Mouse (Mus musculus): ENCODE measurements at regions not wholly inside any gene's neighbourhood (a gene's known extent, or its start where the extent isn't known, plus 50 kb on each side); places are given as distances from the start of the nearest gene placed in this dataset.

DNA sequence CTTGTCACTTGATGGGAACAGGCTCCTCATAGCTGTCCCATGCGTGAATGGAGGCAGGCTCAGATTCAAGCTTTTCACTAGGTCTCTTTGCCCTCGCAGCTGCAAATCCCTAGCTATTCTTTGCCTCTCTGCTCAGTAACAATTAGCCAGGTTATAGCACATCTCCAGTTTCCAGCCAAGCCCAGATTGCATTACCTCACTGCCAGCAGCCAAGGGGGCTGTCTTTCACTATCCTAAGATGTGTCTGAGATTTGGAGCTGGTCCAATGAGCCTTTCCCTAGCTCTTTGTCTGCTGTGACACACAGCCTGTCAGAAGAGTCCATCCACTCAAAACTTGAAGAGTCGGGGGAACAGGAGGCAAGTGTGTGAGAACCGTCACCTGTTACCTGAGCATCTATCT lies 62.0 kb upstream of the Itga6 start:
- DNase-seq (ENCODE audit: extremely low spot score in 1 of 2, low spot score in 1 of 2), result no peak

DNA sequence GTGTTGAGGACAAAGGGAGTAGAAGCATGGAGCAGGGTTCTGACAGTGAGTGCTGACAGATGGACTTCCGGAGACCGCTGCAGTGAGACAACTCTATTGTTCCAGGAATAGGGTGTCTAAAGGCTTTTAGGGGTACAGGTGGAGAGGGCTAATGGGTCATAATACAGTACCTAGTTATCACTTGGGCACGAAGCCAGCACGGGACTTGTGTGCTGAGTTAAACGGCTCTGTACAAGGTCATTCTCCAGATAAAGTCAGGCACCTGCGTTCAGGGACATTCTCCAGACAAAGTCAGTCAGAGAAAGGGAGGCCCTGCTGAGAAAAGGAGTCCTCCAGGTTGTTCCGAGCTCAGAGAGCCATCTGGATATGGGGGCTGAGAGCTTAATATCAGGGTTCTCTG lies 60.2 kb upstream of the Itga6 start:
- no peak for DNase-seq (ENCODE audit: extremely low spot score in 1 of 2, low spot score in 1 of 2)

DNA sequence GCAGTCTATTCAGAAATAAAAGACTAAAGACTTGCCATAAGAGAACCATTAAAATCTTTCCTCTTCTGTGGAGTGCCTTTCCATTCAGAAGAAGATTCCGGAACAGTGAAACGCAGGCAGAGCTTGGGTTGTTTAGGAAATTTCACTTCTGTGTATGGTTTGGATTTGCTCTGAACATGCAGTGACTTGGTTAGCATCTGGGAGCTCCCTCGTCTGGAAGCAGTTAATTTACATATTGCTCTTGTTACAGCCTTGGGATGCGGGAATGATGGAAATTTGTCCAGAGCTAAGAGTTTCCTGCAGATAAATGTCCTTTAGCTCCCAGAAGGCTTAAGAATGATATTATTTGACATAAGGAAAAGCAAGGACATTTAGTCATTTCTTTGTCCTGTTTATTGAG lies 56.4 kb upstream of the Itga6 start:
- no peak for DNase-seq (ENCODE audit: extremely low spot score in 1 of 2, low spot score in 1 of 2)

DNA sequence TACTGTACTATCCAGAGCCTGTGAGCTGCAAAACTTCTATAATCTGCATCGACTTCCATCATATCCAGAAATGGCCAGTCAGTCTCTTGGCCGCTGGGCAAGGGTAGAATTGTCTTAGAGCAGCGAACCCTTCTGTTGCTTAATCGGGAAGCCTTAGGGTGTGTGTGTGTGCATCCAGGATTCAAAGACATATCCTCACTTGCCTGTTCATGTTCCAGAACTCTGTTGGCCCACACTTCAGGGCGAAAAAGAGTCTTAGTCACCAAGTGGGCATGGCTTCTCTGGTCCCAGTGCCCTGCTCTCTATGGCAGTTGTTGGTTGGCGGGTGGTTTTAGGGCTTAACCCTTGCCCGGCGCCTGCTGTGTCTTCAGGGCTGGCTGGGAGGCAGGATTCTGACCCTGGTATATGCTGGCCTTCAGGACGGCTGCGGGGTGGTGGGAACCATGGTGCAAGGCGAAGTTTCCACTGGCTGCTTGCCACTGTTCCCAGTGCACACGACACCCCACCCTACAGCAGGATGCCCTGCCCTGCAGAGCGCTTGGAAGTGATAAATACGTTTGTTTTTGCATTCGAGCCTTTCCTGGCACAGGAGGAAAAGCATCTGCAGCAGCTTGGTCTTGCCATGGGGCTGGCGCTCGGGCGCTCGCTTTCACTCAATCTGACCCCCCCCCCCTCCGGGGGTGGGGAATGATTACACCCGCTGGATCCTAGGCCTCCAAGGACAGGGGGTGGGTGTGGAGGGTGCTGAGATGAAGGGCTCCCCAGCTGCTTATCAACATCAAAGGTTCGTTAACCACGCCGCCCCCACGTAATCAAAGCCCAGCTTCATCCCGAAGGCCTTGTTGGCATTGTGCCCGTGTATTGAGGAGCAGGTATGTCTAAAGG lies 54.9 kb upstream of the Itga6 start:
- no peak for DNase-seq (ENCODE audit: extremely low spot score in 1 of 2, low spot score in 1 of 2)

DNA sequence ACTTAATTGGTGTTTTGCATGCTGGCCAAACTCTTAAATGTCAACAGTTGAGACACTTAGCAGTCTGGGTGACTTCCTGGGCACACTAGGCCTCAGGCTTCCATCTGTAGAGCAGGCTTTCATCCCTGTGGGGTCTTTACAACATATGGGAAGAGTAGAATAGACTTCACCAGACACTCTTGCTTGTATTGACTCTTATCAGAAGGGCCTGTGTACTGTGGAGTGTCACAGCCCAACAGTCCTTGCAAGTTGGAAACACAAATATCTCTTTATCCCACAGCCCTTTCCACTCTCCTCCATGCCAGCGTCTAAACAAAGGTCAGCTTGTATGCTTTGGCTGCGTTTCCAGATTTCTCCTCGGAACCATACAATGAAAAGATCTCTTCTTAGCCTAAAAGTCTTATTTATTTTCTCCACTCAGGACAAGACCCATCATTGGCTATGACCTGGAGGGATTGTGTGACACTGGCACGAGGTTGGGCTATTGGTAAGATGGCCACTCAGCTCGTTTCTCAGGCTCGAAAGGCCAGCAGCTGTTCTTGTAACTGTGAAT lies 50.6 kb upstream of the Itga6 start:
- DNase-seq (ENCODE audit: extremely low spot score in 1 of 2, low spot score in 1 of 2), result no peak
